In the genomic region with DNA sequence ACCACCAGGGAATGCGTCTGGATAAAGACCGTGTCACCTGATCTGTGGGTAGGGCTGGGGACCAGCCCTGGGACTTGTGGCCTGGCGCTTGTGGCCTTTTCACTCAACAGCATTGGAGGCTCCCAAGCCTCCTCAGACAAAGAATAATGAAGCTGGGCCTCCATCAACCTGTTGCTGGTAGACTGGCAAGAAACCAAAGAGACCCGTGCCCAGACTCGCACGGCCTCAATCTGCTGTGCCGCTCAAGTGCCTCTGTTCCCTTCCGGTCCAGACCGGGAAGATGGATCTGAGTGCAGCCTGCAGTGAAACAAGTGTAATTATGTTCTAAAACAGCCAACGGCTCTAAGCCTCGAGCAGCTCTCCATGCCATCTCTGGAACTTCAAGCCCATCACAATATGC, we compare ENCODE assay signal across 9 mouse cellular contexts. TPM values are rescaled to one million over a fixed set of nuclear protein-coding genes. Genes with fewer than 3 reads are reported as not detected.
DNase-seq lines count a peak whose midpoint lies in the region; ATAC-seq and TF ChIP-seq lines count a peak whose summit lies in the region.
"Had no signal": no experiment of that assay in that cellular context is flagged by ENCODE, and none has a peak within 500 bp of the region (broad histone marks: within the 10 kb centered on the region; RNA-seq: fewer than 3 reads in every experiment).

No protein-coding gene starts in this region.

- peak overlapping the region in 1 of 2 experiments; percentile 45; a peak in 2 of 4 replicates for H3K27ac ChIP-seq in heart, embryonic 14.5 days (replicated peaks in 1 of 2; ENCODE audit: control insufficient read depth in 1 of 2, insufficient read depth in 1 of 2, low read depth in 2 of 2, low read length in 2 of 2)
- peak overlapping the region; percentile 50; the same call in 1 of the 2 replicates for H3K27ac ChIP-seq in liver, embryonic 12.5 days
- peak overlapping the region; percentile 75 for H3K27ac ChIP-seq in stomach, postnatal 0 days (replicated peaks)

- no peak for TF ChIP-seq CTCF in stomach, postnatal 0 days (IDR thresholded peaks at IDR 0.05; ENCODE audit: low read depth)

- peak overlapping the region; percentile 79 for H3K4me2 ChIP-seq in heart, embryonic 14.5 days (ENCODE audit: low read length)
- peak overlapping the region; percentile 81 for H3K4me2 ChIP-seq in liver, embryonic 12.5 days
- peak overlapping the region; percentile 66; the same call in 1 of the 2 replicates for H3K4me2 ChIP-seq in stomach, postnatal 0 days (replicated peaks; ENCODE audit: low read depth)

- peak overlapping the region; percentile 95 for H3K4me3 ChIP-seq in megakaryocyte, embryonic 14.5 days (replicated peaks)
- H3K4me3 ChIP-seq in heart, embryonic 14.5 days (ENCODE audit: control insufficient read depth in 1 of 2, insufficient read depth in 1 of 2, low read depth in 1 of 2, low read length in 2 of 2), result peak overlapping the region in 1 of 2 experiments; percentile 64; a peak in 1 of 4 replicates
- H3K4me3 ChIP-seq in liver, embryonic 12.5 days, result no peak overlapping the region
- peak overlapping the region; percentile 12; the same call in 1 of the 2 replicates for H3K4me3 ChIP-seq in stomach, postnatal 0 days (ENCODE audit: low read depth, low read length)

- no peak for ATAC-seq in megakaryocyte, adult 5-6 weeks (ENCODE audit: poor library complexity, severe bottlenecking)
- no peak for ATAC-seq in heart, embryonic 14.5 days (ENCODE audit: insufficient number of reproducible peaks, insufficient read depth, low FRiP score, low read depth)
- ATAC-seq in liver, embryonic 12.5 days, result no peak
- ATAC-seq in stomach, postnatal 0 days (ENCODE audit: low FRiP score, low TSS enrichment), result peak; percentile 13; the same call in 1 of the 2 replicates
- ATAC-seq: activated CD4-positive, CD25-positive, alpha-beta regulatory T cell, adult 4 months had no signal

- WGBS in heart, embryonic 14.5 days, result 49% methylated on average over 11 of the region's 11 CpGs
- 68% methylated on average over 11 of the region's 11 CpGs for WGBS in liver, embryonic 12.5 days (ENCODE audit: insufficient replicate concordance)
- whole genome bisulfite sequencing in stomach, postnatal 0 days, result 39% methylated on average over 11 of the region's 11 CpGs

- no peaks in the 10 kb centered on the region for H3K9me3 ChIP-seq in megakaryocyte, embryonic 14.5 days
- no peaks in the 10 kb centered on the region for H3K9me3 ChIP-seq in heart, embryonic 14.5 days (ENCODE audit: control insufficient read depth, low read length)
- H3K9me3 ChIP-seq in liver, embryonic 12.5 days (replicated peaks), result no peaks in the 10 kb centered on the region
- no peaks in the 10 kb centered on the region for H3K9me3 ChIP-seq in stomach, postnatal 0 days (ENCODE audit: control insufficient read depth, low read length)

- no peak for DNase-seq in stomach, postnatal 0 days (ENCODE audit: low spot score)
- DNase-seq in ovary, postnatal 14 days (ENCODE audit: low spot score), result no peak
- no peak for DNase-seq in spleen, adult 12 weeks (ENCODE audit: low spot score)
- DNase-seq: thymus, postnatal 36 days had no signal

- no peak for TF ChIP-seq EP300 in stomach, postnatal 0 days (optimal IDR thresholded peaks at IDR 0.05)

- peaks cover 36% of the 10 kb centered on the region for H3K36me3 ChIP-seq in megakaryocyte, embryonic 14.5 days (replicated peaks; ENCODE audit: low read length)
- peaks cover 3% of the 10 kb centered on the region; the same call in 1 of the 2 replicates for H3K36me3 ChIP-seq in heart, embryonic 14.5 days (ENCODE audit: control insufficient read depth, insufficient read depth, low read length)
- 0 out of 2 replicates have a peak, but pooled peaks cover 7% of the 10 kb centered on the region for H3K36me3 ChIP-seq in liver, embryonic 12.5 days
- no peaks in the 10 kb centered on the region for H3K36me3 ChIP-seq in stomach, postnatal 0 days (ENCODE audit: control insufficient read depth, insufficient read depth, low read length)

- H3K9ac ChIP-seq in heart, embryonic 14.5 days (ENCODE audit: low read length), result peak overlapping the region; percentile 62
- H3K9ac ChIP-seq in liver, embryonic 12.5 days, result peak overlapping the region; percentile 8; the same call in 1 of the 2 replicates
- no peak overlapping the region; the same call in 1 of the 2 replicates for H3K9ac ChIP-seq in stomach, postnatal 0 days (ENCODE audit: low read length)

- peaks cover 76% of the 10 kb centered on the region for H3K4me1 ChIP-seq in megakaryocyte, embryonic 14.5 days
- H3K4me1 ChIP-seq in heart, embryonic 14.5 days (ENCODE audit: control insufficient read depth in 2 of 2, insufficient read depth in 2 of 2, low read length in 2 of 2), result peaks cover 50 to 75% of the 10 kb centered on the region in 2 experiments
- peaks cover 82% of the 10 kb centered on the region for H3K4me1 ChIP-seq in liver, embryonic 12.5 days
- H3K4me1 ChIP-seq in stomach, postnatal 0 days (replicated peaks; ENCODE audit: control insufficient read depth, insufficient read depth), result peaks cover 22% of the 10 kb centered on the region

- no peaks in the 10 kb centered on the region for H3K27me3 ChIP-seq in megakaryocyte, embryonic 14.5 days (replicated peaks)
- H3K27me3 ChIP-seq in heart, embryonic 14.5 days (ENCODE audit: control insufficient read depth, insufficient read depth, low read length), result no peaks in the 10 kb centered on the region
- H3K27me3 ChIP-seq in liver, embryonic 12.5 days (replicated peaks), result no peaks in the 10 kb centered on the region
- no peaks in the 10 kb centered on the region for H3K27me3 ChIP-seq in stomach, postnatal 0 days (ENCODE audit: control insufficient read depth, insufficient read depth, low read length)

RNA-seq across cellular contexts. Expression of gene Vgll4, which starts 52.7 kb away (rescaled TPM):
- 30.5 and 59.7 TPM in 2 replicates for polyA plus RNA-seq in megakaryocyte, embryonic 14.5 days (2012; ENCODE audit: insufficient read depth, low replicate concordance)
- 9.4 and 9.7 TPM in 2 replicates for total RNA-seq in megakaryocyte, adult 5-6 weeks (2015)
- 26.4 and 29.7 TPM in 2 replicates for total RNA-seq in megakaryocyte, adult 5-6 weeks (2017)
- 49.7 and 52.7 TPM in 2 replicates for polyA plus RNA-seq in heart, embryonic 14.5 days (2014; fragmentation: Nextera tagmentation; extraction: Ambion mirVana)
- 19.3 and 20.6 TPM in 2 replicates for polyA plus RNA-seq in liver, embryonic 12.5 days (2016; fragmentation: Nextera tagmentation; extraction: Ambion mirVana)
- polyA plus RNA-seq in stomach, postnatal 0 days (2015; fragmentation: Nextera tagmentation; extraction: Ambion mirVana), result 38.5 and 42.1 TPM in 2 replicates
